Mouse (Mus musculus): Measurements from ENCODE around the gene Tinag.
"Not testable (repeated sequence)": the region's sequence is repeated elsewhere in the genome, so short reads cannot be mapped to it uniquely, and the experiment has no call there.

Tinag gene

DNA sequence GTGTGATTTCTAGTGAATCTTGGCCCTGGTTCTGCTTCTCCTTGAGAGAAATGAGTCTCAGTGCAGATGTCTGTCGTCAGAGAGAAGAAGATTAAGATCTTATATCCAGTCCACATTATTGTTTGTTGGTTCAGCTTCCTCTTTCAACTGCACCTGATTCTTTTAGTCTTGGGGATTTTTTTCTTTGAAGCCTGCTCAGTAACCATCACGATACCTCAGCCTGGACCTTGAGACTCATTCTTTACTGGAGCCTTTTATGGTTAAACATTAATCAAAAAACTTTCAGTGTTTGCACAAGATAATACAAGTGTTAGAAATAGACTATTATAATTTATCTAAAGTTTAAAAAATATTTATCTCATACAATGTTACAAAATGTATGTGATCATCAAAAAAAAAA is at the start of gene Tinag:
TSS of gene Tinag (minus strand) at position 210 of the 400 bp plus-strand sequence.
- DNase-seq (ENCODE audit: low read depth, low spot score): no peak

DNA sequence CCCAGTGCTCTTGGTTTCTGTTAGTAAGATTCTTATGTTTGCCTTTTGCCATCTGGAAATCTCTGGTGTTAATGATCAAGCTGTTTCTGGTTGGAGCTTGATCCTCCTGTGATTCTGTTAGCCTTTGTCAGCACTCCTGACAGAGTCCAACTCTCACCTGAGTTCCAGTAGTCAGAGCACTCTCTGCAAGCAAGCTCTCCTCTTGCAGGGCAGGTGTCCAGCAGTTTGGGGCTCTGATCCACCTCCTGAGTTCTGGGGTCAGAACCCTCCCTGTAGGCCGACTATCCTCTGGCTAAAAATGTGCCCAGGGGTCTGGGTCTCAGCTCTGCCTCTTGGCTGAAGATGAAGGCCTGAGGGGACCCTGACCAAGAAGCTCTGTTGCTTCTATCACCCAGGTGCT is 37.6 kb upstream of the Tinag start:
- not testable (repeated sequence) for DNase-seq (ENCODE audit: low read depth, low spot score)

DNA sequence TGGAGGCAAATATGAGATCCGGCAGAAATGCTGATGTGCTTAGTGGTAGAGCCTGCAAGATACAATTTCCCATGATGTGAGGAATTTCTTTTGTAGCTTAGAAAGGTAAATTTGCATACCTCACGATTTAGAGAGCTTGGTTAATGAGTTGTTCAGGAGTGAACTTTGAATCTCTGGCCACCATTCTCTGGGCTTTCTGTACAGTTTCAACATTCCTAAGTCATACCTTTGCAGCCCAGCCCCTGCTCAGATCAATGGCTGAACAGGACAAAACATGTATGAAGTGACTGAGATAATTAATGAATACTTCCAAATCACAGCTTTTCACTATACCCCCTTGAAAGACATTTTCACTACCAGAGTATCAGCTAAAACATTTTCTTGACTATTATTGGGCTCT is 26.1 kb upstream of the Tinag start:
- no peak for DNase-seq (ENCODE audit: low read depth, low spot score)

DNA sequence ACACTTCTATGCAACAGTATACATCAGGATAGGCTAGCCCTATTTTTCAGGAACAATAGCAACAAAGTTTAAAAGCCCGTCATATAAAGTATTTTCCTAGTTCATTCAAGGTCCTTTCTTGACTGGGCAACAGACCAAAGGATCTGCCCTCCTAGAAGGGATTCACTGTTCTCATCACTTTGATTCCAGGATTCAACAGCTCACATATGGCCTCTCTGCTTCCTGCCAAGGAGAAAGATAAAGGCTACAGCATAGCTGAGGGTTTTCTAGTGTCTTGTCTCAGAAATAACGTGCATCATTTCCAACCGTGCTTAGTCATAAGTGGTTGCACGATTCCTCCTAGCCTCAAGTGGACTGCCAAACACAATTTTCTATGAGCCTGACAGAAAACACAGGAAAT is 11.0 kb upstream of the Tinag start:
- DNase-seq (ENCODE audit: low read depth, low spot score): no peak

DNA sequence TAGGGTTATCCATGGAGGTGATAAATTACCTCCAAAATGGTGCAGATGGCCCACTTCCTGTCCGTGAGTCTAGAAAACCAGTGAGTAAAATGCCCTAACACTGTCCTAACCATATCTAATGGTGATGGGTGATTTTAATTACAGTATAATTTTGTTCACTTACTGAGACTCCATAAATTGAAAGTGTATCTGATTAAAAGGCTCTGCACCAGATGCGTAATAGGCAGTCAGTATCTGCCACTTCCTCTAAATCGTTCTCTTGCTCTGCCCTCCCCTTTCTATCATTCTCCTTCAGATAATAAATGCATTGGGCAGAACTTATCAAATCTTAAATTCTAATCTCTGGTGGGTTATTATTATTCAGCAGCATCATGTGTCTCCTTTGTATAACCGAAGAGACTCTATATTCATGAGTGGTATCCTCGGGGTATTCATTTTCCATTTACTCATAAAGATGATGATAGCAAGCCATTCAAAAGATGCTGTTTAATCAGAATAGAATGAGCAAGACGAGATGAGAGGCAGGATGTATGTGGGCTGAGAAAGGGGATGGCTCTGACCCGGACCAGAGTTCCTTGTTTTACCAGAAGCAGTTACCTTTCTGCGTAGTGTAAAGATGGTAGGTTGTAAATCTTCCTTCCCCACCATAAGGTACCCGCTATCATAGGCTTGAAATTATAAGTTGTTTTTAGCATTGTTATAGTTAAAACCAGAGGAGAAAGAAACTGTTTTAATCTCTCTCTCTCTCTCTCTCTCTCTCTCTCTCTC is 9.0 kb upstream of the Tinag start:
- no peak for DNase-seq (ENCODE audit: low read depth, low spot score)

DNA sequence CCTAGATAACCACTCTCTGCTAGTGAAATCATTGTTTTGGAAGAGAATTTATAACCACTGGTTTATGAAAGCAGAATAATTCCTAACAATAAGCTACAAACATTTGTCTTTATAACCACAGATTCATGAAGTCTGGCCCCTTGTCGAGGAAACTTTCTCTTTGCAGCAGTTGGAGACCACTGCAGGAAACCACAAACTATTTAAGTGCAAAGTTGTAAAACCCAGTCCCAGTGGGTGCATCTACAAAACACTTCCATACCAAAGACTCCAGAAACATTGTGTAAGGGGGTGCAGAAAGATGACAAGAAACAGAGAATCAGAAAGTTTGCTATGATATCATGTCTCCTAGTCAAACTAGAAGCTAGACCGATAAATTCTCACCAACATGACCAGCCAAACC is 5.8 kb upstream of the Tinag start:
- DNase-seq (ENCODE audit: low read depth, low spot score): no peak

DNA sequence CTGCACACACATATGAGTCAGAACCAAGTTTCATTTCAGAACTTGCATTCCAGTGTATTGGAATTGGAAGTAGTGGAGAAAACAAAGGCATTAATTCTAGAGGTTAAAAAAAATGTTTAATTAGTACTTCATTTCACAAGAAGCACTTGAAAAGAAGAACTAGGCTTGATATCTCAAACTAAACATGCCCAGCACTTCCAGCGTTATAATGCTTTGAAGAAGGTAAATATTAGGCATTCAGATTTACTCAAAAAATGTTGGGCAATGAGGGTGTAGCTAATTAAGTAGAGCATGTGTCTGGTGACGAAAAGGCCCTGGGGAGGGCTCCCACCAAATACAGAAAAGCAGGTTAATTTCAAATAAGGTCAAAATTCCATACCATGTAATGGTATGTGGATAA is 4.1 kb upstream of the Tinag start:
- DNase-seq (ENCODE audit: low read depth, low spot score): no peak

DNA sequence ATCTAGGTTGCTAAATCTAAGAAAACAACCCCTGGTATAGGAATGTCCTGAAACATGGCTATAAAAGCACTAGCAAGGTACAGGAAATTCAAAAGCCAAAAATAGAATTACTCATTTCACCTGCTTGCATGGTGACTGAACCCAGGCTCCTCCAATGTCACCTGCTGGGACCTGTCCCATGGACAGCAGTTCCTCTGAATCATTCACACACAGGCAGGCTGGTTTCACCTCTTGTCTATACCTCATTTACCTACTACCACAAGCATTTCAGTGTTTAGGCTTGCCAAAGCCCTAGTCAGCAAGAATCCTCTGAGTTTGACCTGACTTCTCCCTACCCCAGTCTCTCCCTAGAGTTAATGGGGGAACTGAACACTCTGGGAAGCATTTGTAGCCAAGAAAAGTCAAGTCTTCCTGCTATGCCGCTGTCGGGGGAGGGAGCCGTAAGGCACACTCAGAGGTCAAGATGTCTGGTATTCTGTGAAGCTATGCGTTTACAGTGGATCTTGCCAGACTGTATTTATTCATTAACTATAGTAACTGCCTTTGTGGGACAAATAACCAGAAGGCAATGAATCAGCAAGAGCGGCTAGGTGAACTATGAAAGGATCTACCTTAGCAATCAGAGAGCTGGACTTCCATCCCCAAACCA is 597 bp upstream of the Tinag start:
- no peak for DNase-seq (ENCODE audit: low read depth, low spot score)

DNA sequence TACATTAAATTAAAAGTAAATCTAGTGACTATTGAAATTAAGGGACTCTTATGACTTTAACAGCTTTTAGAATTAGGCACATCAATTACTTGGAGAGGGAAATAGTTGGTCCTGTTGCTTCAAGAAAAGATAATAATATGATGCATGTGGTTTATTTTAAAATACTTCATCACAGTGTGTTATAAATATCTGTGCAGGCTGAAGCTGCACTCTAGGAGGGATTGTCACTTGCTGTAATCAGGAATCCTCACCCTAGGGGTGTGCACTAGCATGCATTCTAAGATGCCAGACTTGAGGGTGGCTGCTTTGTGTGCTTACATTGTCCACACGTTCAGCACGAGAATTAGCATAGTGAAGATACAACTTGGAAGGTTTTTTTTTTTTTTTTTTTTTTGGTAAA is 10.2 kb downstream of the Tinag start:
- DNase-seq (ENCODE audit: low read depth, low spot score): no peak

DNA sequence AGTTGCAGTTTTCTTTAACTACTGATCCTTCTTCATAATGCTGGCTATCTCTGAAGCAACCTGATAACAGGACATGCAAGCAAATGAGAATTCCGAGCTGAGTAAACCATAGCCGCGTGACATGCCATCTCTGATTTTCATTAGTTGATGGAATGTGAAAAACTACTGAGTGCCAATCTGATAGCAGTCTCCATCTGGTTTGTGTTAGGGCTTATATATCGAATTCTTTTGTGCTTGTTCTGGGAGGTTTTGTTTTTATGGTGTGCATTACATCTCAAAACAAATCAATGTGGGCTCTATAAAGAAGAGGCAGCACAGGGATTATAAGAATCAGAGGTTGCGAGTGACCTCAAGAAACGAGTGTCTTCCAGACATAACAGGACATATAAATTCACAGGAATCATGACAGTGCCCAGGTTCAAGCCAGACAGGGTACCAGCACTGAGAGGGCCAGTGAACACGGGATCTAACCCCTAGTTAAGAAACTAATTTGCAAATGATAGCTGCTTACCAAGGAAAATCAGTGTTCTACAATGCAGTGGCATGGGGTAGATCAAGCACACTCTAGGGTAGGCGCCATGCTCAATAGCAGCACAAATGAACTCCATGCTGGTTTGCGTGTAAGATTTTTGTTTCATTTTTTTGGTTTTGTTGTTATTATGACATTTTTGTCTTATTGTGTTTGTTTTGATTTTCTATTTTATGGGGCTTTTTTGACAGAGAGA is 13.0 kb downstream of the Tinag start:
- no peak for DNase-seq (ENCODE audit: low read depth, low spot score)

DNA sequence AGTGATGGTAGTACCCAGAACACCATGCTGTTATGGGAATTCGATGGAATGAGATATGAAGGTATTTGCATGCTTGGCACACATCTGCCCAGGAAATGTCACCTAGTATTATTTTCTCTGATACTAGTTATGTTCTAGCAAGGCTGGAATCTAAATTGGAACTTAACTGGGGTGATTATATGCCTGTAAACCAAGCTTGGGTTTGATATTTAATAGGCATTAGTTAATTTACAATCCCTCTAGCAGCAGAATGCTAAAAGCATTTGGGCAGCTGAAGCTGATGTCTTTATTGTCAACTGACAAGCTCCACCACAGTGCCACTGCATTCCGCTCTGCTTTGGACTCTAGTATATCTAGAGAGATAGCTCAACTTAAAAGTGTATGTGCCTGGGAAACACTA is 20.3 kb downstream of the Tinag start:
- DNase-seq (ENCODE audit: low read depth, low spot score): no peak

DNA sequence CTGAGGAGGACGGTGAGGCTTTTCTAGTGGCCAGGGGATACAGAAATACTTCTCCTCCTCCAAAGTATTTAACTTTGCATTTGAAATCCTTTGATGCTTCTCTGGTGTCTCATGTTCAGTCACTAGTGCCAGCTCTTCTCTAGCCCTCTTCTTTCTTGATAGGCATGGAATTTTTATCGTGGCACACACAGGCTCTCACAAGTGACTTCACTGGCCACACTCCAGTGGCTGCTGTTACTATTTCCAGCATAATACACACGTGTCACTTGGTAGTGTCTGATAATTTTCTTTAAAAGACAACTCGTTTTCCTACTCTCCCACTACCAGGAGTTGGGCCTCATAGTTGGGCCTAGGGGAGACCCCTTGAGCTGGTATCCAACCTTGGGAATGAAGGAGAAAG is 26.7 kb downstream of the Tinag start:
- DNase-seq (ENCODE audit: low read depth, low spot score): no peak

DNA sequence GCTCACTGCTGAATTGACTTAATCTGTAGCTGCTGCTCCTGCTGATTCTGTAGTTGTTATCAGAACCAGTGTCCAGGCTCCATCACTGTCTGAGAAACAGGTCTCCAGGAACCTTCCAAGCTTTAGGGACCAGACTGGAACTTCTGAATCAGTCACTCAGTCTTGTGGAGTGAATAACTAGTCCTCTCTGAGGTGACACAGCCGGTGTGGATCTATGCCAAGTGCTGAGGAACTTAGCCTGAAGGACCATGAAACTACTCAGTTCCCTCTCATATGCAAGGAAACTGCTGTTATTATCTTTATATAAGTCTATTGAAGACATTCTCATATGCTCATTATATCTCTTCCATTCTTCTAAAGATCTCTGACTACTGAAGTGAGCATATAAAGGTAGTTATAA is 49.6 kb downstream of the Tinag start:
- DNase-seq (ENCODE audit: low read depth, low spot score): no peak

DNA sequence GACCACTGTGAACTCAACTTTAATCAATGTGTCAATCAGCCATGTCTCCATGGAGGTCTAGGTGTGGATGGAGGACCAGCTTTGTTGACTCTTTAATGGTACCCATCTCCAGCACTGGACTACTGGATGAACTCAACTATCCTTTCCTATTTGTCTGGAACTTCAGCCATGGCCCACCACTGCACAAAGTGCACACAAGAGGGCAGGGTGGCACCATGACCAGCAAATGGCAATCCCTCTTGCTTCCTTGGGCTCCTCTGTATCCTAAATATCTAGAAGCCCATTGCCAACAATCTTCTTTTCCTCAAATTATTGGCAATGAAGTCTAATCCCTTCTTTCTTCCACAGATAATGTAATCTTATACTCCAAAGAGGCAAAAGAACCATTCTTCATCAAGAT is 55.6 kb downstream of the Tinag start:
- no peak for DNase-seq (ENCODE audit: low read depth, low spot score)

DNA sequence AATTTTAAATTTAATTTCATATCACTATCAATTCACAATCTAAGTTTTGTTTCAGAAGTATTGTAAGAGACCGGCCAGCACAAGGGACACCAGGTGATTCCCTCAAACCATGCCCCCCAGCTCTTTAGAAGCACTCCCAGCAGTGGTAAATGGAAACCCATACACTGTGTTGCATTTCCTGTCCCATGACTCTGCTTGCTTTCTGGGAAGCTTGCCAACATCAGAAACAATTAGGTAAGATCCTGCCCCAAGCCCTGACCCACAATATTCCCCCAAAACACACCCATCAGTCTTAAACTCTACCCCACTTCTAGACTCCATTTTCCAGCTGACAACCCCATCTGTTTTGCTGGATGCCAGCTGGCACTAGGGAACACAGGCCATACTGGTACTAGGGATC is 110.8 kb downstream of the Tinag start:
- no peak for DNase-seq (ENCODE audit: low read depth, low spot score)

DNA sequence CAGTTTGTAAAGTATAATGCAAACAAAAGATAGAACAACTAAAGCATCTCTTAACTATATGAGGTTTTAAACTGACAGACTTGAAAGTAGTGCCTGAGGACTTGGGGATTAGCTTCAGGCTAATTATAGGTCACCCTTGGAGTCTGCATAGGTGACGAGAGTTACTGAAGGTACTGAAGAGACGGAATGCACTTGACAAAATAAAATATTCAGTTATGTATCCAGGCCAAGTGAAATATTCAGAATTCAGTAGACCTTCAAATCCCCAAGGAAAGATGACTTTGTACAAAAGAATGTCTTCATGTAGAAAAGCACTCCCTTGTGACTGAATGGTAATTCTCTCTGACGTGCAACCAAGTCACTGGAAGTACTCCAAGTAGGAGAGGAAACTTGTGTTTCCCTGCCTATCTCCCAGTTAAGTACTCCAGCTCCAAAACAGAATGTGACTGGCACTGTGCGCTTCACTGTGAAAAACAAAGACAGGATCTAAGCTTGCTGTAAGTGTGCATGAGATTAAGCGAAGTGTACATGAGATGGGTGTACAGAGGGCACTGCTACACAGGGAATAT is 130.4 kb downstream of the Tinag start:
- no peak for DNase-seq (ENCODE audit: low read depth, low spot score)
